Mouse (Mus musculus) heart, postnatal 0 days (tissue): ENCODE data around the gene Tmem248.

Source experiments
- CTCF ChIP-seq: IDR thresholded peaks from 2 replicates; pipeline ENCODE4 v1.5.1; 2016; ENCODE audit warnings: antibody characterized with exemption, control low read depth, low read depth
- EP300 ChIP-seq: IDR thresholded peaks from 2 replicates; pipeline ENCODE4 v1.6.1; 2016; ENCODE audit warnings: antibody characterized with exemption, low read depth

DNA sequence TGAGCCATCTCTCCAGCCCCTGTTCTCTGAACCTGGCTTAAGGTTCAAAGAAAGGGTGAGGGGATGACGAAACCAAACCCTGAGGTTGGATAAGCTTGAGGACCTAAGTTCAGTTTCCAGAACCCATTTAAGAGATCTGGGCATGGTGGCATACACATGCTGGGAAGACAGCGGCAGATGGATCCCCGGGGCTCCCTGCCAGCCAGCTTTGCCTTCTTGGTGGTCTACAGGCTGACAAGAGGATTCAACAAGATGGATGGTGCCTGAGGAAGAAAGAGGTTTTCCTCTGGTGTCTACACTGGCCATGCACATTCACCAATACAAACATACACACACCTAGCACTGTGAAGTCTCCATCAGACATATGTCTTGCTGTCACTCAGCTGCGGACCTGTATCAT, 76.1 kb downstream of the Tmem248 start:
- no peak for TF ChIP-seq CTCF
- no peak for TF ChIP-seq EP300
